8 mouse cellular contexts compared by ENCODE assay signal in the genomic region with DNA sequence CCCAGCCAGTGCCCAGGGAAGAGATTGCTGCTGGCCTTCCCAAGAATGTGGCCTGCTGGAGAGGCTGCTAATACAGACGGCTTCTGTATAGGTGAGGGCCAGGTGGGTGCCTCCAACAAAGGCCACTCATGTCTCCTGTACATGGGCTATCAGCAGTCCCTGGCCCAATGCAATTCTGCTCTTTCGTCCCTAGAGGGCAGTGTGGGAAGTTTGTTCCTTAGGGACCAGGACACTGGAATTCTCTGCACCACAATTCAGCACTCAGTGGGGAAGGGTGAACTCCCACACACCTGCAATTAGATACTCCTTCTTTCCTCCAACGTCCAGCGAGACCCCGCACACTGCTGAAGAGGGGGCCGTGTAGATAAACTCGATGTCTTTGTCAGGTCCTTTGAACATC. TPM values are rescaled to one million over a fixed set of nuclear protein-coding genes. Genes with fewer than 3 reads are reported as not detected.
DNase-seq lines count a peak whose midpoint lies in the region; ATAC-seq lines count a peak whose summit lies in the region.

No protein-coding gene starts in this region.

- peak; percentile 40 for DNase-seq in urinary bladder, postnatal 25 days (ENCODE audit: low spot score)
- DNase-seq in urinary bladder, adult 18-20 months (ENCODE audit: low spot score in 2 of 2), result no peak
- DNase-seq in adrenal gland, postnatal 36 days, result peak; percentile 46 to 48
- peak; percentile 87 for DNase-seq in embryonic facial prominence, embryonic 11.5 days (ENCODE audit: low spot score)
- DNase-seq in hindlimb bud, embryonic 11.5 days (ENCODE audit: extremely low spot score, low read depth, low spot score), result peak; percentile 47
- DNase-seq in limb, embryonic 11.5 days (ENCODE audit: low spot score), result peak; percentile 72
- DNase-seq in naive thymus-derived CD4-positive, alpha-beta T cell, adult 2 months (ENCODE audit: low read depth), result peak; percentile 78

- H3K4me2 ChIP-seq in embryonic facial prominence, embryonic 11.5 days (ENCODE audit: low read depth, low read length), result no peak overlapping the region
- no peak overlapping the region for H3K4me2 ChIP-seq in limb, embryonic 11.5 days (ENCODE audit: low read depth, severe bottlenecking)

- ATAC-seq in embryonic facial prominence, embryonic 11.5 days (replicated peaks; ENCODE audit: insufficient number of reproducible peaks, low FRiP score, low TSS enrichment, low read depth), result no peak
- ATAC-seq in limb, embryonic 11.5 days (ENCODE audit: insufficient number of reproducible peaks, low FRiP score, low TSS enrichment, low read depth), result no peak
- no peak for ATAC-seq in megakaryocyte, adult 5-6 weeks (ENCODE audit: poor library complexity, severe bottlenecking)

- no peaks in the 10 kb centered on the region for H3K27me3 ChIP-seq in embryonic facial prominence, embryonic 11.5 days (ENCODE audit: control insufficient read depth, insufficient read depth, low read length)
- H3K27me3 ChIP-seq in limb, embryonic 11.5 days (ENCODE audit: control insufficient read depth, insufficient read depth, low read length), result no peaks in the 10 kb centered on the region

- 21% methylated on average over 7 of the region's 7 CpGs for WGBS in embryonic facial prominence, embryonic 11.5 days
- 22% methylated on average over 7 of the region's 7 CpGs for WGBS in limb, embryonic 11.5 days

- 0 out of 2 replicates have a peak, but pooled peaks cover 3% of the 10 kb centered on the region for H3K4me1 ChIP-seq in embryonic facial prominence, embryonic 11.5 days (ENCODE audit: control insufficient read depth, insufficient read depth, low read length)
- peaks cover 6% of the 10 kb centered on the region for H3K4me1 ChIP-seq in limb, embryonic 11.5 days (ENCODE audit: control insufficient read depth, insufficient read depth, low read length)

- no peak overlapping the region for H3K27ac ChIP-seq in embryonic facial prominence, embryonic 11.5 days (replicated peaks; ENCODE audit: low read depth, low read length)
- no peak overlapping the region for H3K27ac ChIP-seq in limb, embryonic 11.5 days (replicated peaks; ENCODE audit: low read depth, low read length)

- H3K36me3 ChIP-seq in embryonic facial prominence, embryonic 11.5 days (replicated peaks; ENCODE audit: control insufficient read depth, insufficient read depth, low read depth, low read length), result peaks cover 5% of the 10 kb centered on the region
- H3K36me3 ChIP-seq in limb, embryonic 11.5 days (ENCODE audit: control insufficient read depth, insufficient read depth, low read length), result no peaks in the 10 kb centered on the region; the same call in 1 of the 2 replicates

- no peak overlapping the region for H3K4me3 ChIP-seq in embryonic facial prominence, embryonic 11.5 days (ENCODE audit: low read depth, low read length)
- no peak overlapping the region for H3K4me3 ChIP-seq in limb, embryonic 11.5 days (ENCODE audit: low read depth, low read length)

- no peaks in the 10 kb centered on the region for H3K9me3 ChIP-seq in embryonic facial prominence, embryonic 11.5 days (replicated peaks; ENCODE audit: control insufficient read depth, low read length)
- H3K9me3 ChIP-seq in limb, embryonic 11.5 days (ENCODE audit: control insufficient read depth, low read length), result no peaks in the 10 kb centered on the region

- no peak overlapping the region for H3K9ac ChIP-seq in embryonic facial prominence, embryonic 11.5 days (replicated peaks; ENCODE audit: low read length)
- no peak overlapping the region for H3K9ac ChIP-seq in limb, embryonic 11.5 days (ENCODE audit: low read length)

RNA-seq across cellular contexts. Expression of gene Cep295nl, which starts 25.2 kb away (rescaled TPM):
- total RNA-seq in adrenal gland, postnatal 36 days (2021), result 1 to 10 TPM in 1 of 2 experiments, under 1 TPM in 1; 0.46 to 1.1 TPM
- 0.21 and 0.76 TPM in 2 replicates for polyA plus RNA-seq in embryonic facial prominence, embryonic 11.5 days (2014; fragmentation: Nextera tagmentation; extraction: Ambion mirVana)
- polyA plus RNA-seq in limb, embryonic 11.5 days (2014; fragmentation: Nextera tagmentation; extraction: Ambion mirVana), result 0.21 and 0.53 TPM in 2 replicates
- total RNA-seq in megakaryocyte, adult 5-6 weeks (2015), result 0.38 and 0.87 TPM in 2 replicates
- total RNA-seq in megakaryocyte, adult 5-6 weeks (2017), result 0.66 and 1.6 TPM in 2 replicates

RNA-seq across cellular contexts. Expression of gene Usp36, which starts 27.1 kb away (rescaled TPM):
- total RNA-seq in adrenal gland, postnatal 36 days (2021), result 10 to 100 TPM; 20.8 to 31.3 TPM
- polyA plus RNA-seq in embryonic facial prominence, embryonic 11.5 days (2014; fragmentation: Nextera tagmentation; extraction: Ambion mirVana), result 8.1 and 10.4 TPM in 2 replicates
- polyA plus RNA-seq in limb, embryonic 11.5 days (2014; fragmentation: Nextera tagmentation; extraction: Ambion mirVana), result 13.6 and 15.3 TPM in 2 replicates
- 4.4 and 8.4 TPM in 2 replicates for total RNA-seq in megakaryocyte, adult 5-6 weeks (2015)
- 4.9 and 6.5 TPM in 2 replicates for total RNA-seq in megakaryocyte, adult 5-6 weeks (2017)

RNA-seq across cellular contexts. Expression of gene Timp2, which starts 38.4 kb away (rescaled TPM):
- 100 to 1,000 TPM in 1 of 2 experiments, 10 to 100 TPM in 1; 84.0 to 156 TPM for total RNA-seq in adrenal gland, postnatal 36 days (2021)
- 73.2 and 75.7 TPM in 2 replicates for polyA plus RNA-seq in embryonic facial prominence, embryonic 11.5 days (2014; fragmentation: Nextera tagmentation; extraction: Ambion mirVana)
- polyA plus RNA-seq in limb, embryonic 11.5 days (2014; fragmentation: Nextera tagmentation; extraction: Ambion mirVana), result 64.4 and 68.4 TPM in 2 replicates
- total RNA-seq in megakaryocyte, adult 5-6 weeks (2015), result 39.0 and 39.4 TPM in 2 replicates
- total RNA-seq in megakaryocyte, adult 5-6 weeks (2017), result 26.4 and 49.5 TPM in 2 replicates

Comparison
In these comparisons a context has a peak if more than half of its experiments do, and no peak if none do; other contexts are left out.
1. DNase-seq: peak in urinary bladder, postnatal 25 days (single experiment), adrenal gland, postnatal 36 days (2 of 2), embryonic facial prominence, embryonic 11.5 days (single experiment), hindlimb bud, embryonic 11.5 days (single experiment), limb, embryonic 11.5 days (single experiment) and naive thymus-derived CD4-positive, alpha-beta T cell, adult 2 months (single experiment); none in urinary bladder, adult 18-20 months (0 of 2).